Mouse (Mus musculus): ENCODE results near the gene Xrn2.

DNA sequence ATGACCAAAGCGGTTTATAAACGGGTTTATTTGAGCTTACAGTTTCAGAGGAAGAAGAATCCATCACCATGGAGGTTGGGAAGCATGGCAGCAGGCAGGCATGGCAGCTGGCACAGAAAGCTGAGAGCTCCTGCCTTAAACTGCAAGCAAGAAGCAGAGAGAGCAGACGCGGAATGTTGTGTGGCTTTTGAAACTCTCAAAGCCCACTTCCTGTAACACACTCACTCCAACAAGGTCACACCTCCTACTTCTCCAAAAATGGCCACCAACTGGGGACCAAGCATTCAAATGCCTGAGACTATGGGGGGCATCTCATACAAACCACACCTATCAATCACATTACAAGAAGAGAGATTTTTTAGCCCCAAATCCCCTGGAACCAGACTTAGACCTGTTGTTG, 2.7 kb upstream of the Xrn2 start:
- no peak for TF ChIP-seq CTCF (IDR thresholded peaks at IDR 0.05; ENCODE audit: low read depth)
- no peak for TF ChIP-seq EP300 (IDR thresholded peaks at IDR 0.05; ENCODE audit: low read depth)

Data from liver, postnatal 0 days (tissue).